Mouse (Mus musculus): ENCODE data around the gene Fat3.

Fat3 gene

DNA sequence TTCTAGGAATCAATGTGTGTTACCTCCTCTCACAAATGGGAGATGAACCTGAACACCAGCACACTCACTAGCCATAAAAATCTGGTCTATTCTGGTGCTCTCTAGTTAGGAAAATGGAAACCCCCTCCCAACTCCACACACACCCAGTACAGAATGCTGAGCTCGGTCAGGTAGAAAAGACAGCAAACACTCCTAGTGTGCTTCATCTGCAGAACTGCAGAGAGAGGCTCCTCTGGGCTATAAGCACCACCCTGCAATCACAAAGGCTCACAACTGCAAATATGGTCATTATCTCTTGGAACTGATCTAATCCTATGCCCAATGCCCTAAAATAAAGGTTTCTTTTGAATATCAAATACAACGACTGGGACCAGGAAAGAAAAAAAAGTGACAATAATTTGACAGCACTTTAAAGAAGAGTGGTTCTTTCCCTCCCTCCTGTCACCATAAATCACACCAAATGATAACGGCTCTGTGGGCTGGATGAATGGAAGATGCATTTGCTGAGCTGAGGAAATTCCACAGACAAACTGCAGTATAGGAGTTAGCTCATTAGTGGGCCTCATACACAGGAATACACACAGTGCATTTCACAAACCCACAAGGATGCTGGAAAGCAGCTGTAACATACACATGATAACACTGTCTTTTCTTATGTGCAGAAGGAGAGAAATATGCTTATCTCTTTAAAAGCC is 170.6 kb downstream of the Fat3 start:
- ChIA-PET CTCF (no interaction called here), POLR2A (no interaction called here)

DNA sequence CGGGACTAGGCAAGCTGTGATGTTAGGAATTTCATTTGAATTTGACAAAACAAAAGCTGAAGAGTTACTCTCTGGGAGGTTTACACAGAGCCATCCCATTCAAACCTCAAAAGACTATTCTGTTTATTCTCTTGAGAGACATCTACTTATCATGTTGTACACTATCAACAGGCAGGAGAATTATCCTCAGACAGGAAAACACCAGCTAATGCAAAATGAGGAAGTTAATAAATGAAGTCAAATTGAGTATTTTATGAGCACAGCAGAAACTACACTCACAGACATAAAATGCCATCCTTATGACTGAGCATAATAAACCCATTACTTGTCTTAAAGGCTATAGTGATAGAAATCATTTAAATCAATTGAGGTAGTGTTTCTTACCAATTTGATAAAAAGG is 182.1 kb downstream of the Fat3 start:
- POLR2A ChIA-PET = no interaction called here
- CTCF ChIA-PET = no interaction called here

DNA sequence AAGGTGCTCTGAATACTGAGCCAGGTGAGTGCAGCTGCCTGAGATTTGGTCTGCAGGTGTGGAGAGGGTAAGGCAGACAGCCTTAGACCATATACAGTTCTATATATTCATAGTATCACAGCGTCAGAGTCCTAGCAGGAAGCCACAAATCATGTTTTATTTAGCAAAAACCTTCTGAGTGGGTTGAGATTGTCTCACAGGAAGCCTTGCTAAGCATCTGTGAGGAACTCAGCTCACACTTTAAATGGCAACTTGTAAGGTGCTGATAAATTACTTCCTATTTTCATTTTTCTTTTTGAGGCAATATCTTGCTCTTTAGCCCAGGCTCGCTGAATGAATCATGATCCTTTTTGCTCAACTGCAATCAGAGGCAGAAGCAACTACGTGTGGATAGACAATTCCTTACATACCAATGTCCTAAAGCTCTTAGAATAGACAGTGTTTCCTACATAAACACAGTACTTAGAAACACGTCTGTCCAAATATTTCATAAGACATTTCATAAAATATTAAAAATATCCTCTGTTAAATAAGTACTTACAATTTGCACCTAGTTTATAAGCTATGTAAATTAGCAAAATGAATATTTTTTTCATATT is 188.4 kb downstream of the Fat3 start:
- ChIA-PET CTCF (no interaction called here), POLR2A (no interaction called here)

DNA sequence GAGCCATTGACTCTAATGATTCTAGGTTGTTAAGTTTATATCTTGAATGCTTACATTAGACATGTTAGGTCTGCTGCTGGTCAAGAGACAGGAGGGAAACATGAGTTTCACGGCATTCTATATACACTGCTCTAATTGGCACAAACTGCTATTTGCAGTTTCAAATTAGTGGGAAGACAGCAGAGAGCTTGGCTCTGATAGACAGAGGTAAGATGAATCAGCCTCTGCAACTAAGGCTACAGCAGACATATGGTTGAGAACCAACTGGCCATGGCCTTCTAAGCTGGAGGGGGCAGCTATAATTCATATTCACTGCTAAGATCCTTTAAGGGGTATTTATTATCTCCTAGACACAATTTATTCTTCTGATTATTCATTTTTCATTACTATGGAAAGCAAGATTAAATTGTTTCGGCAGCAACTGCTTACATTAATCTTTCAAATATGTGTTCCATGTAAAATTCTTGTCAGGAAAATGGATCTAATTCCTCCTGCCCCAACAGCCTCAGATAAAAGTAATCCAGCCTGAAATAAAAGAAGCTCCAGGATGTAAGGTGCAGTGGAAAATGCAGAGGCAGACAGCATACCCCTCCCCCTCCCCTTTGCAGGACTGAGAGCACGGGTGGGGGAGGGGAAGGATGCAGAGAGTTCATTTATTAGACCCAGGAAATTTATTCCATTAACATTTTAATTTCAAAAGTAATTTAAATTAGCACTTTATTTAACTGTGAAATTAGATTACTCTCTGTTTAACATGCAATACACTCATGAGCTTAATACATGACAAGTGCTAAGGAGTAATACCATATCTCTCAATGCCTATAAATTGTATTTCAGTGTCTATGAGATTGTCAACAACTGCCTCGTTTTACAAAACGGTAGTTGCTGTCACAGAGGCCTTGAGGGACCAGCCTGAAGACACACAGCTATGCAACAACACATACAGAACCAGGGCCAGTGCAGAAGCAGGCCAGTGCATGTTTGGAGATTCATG is 189.9 kb downstream of the Fat3 start:
- ChIA-PET POLR2A (no interaction called here), CTCF (no interaction called here)

DNA sequence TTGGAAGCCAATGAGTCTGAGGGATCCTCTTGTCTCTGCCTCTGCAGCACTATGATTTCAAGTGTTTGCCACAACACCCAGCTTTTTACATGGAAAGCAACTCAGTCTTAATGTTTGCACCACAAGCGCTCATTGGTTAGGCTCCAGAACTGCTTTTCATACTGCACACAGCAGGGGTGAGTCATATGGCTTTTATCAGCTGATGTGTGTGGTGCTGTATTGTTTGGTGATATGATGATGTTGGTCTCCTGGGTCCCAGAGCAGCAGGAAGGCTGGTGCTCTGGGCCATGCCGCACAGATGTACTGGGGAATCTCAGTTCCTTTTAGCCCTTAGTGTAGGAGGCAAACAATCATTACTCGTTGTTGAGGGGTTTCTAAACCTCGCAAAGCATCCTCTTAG is 190.8 kb downstream of the Fat3 start:
- ChIA-PET POLR2A (no interaction called here), CTCF (no interaction called here)

DNA sequence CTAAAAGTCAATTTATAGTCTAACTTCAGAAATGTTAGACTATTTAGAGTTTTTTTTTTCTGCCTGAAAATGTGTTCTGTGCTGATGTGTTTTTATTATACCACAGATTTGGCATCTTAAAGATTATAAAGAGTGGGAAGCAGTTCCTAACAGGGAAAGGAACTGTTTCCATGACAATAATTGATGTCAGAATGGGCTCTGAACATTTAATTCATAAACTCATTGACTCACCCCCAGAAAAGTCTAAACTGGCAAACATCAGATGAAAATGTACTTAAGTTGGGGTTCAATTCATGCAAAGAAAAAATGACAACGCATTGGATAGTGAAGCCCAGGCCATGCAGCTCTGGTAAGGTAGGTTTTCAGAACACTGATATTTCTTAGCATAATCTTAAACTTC is 193.3 kb downstream of the Fat3 start:
- ChIA-PET CTCF (no interaction called here), POLR2A (no interaction called here)

DNA sequence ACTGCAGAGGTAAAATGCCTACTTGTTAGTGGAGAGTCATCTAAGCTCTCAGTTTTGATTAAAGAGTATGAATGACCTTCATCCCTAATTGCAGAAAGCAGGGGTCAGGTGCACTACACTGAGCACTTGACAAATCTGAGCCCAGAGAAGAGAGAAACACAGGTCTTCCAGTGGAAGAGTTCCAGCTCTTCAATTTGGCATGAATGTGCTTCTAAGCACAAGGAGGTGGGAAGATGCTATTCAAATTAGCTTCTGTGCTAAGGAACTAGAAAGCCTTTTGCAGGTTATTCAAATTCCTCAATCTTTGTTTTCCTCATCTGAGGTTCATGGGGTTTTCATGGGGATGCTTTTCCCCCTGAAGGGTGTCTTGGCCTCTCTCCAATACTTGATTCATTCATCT is 194.9 kb downstream of the Fat3 start:
- POLR2A ChIA-PET = interaction anchor here in 1 of 4 experiments (0.6 kb wide), 1 partner anchor 91 kb away, joined by 9 read pairs; no protein-coding TSS in a partner anchor
- CTCF ChIA-PET = no interaction called here

DNA sequence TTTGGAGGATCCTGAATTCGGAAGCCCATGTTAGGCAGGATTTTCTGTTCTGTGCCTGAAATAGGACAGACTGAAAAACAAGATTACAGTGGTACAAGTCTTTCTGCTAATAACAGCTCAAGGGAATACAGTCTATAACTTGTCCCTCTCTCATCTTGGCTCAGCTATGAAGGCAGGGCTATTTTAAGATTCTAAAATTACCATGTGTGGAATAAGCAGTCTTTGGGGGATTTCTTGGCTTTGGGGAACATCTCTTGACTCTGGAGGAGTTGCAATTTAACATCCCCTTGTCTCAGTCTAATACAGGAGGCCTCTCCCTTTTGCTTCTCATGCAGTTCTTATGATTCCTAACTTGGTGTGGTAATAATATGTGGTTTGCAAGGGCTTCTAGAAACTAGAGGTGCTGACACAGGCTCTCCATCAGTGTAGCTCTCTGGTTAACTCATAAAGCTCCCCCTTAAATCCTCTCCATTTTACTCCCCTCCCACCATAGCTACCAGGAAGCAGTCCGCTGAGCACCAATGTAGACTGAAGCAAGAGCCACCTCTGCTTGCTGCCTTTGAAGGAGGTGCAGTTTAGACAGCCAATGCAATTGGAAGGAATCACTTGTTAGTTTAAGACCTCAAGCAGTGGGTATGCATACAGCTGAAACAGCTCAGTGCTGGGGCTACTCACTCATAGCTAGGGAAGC is 195.5 kb downstream of the Fat3 start:
- ChIA-PET POLR2A (interaction anchor here in 1 of 4 experiments (0.6 kb wide), 1 partner anchor 90 kb away, joined by 9 read pairs; no protein-coding TSS in a partner anchor), CTCF (no interaction called here)

DNA sequence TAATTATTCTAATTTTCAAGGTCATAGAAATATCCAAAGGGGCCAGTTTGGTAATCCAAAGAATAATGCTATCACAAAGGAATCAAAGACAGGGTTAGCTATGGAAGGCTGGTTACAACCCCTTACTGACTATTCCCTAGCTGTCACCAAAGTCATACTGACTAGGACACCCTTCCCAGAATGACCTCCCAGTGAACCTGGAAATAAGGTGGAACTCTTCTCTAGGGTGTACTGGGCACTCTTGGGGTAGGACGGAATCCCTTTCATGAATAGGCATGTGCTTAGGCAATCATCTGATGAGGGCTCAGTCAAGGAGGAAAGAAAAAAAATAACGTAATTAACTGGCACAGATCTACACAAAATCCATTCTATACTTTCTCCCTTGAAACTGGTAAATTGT is 196.1 kb downstream of the Fat3 start:
- POLR2A ChIA-PET = no interaction called here
- CTCF ChIA-PET = no interaction called here

DNA sequence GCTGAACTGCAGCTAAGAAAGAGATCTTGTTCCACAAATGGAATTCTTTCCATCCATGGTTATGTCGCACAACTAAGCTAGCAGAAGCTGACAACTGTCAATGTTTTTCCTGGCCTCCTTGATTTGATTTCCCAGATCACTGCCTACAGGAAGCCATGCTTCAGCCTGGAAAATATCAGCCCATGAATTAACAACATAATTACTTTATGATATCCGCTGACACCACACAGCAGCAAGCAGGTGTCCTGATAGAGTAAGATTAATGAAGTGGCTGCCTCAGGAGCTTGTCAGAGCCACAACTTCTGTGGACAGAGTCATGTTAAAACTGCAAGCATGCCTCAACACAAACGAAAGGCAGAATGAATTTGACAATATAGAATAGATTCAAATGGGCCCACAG is 198.6 kb downstream of the Fat3 start:
- POLR2A ChIA-PET = no interaction called here
- CTCF ChIA-PET = no interaction called here

DNA sequence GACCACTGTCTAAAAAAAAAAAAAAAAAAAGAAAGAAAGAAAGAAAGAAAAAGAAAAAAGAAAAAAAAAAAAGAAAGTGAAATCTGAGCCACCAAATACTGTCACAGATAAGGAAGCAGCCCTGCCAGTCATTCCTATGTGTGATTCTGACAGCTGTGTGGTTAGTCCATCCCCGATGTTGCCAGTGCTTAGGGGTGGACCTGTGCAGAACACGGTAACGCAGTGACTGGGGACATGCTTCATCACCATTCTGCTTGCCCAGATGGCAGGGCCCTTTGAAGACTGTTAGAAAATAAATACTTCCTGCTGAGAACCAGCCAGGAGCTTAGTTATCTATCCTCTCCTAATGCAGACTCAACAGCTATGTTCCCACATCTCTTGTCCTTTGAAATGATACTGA is 203.2 kb downstream of the Fat3 start:
- CTCF ChIA-PET = no interaction called here
- POLR2A ChIA-PET = no interaction called here

DNA sequence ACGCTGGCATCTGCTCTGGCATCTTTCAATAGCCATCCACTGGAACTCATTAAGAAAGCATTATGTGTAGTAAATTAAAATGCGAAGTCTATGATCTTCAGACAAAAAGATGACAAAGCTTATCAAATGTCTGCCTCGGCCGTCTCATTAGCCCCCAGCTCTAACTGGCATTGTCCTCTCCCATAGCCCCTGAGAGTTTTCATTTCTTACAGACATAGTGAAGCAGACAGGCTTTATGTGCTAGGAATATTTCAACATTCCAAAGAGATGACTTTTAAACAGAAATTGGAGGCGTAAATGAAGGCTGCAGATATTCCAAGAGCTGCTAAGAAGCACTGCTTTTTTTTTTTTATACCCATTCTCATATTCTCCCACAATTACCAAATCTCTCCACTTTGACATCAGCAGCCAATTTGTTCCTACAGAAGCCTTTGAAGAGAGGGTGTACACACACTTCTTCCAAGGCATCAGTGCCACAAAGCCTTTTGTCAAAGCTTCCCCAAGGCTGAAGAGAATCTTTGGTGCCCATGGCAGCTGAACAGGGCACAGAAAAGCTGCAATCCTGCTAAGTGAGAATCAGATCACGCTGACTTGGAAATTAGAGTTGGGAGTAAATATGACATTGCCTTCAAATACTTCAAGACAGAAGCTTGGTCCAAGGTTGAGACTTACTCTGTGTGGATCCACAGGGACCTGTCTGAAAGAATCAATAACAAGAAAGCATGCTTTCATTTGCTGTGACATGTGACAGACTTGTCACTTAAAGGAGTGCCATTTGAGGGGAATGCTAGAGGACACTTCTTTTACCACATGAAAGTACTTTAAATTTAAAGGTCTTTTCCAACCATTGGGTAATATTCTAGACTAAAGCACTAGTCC is 206.9 kb downstream of the Fat3 start:
- ChIA-PET POLR2A (interaction anchor here in 1 of 4 experiments (1.5 kb wide), 1 partner anchor 10 kb away, joined by 4 read pairs; no protein-coding TSS in a partner anchor), CTCF (no interaction called here)

DNA sequence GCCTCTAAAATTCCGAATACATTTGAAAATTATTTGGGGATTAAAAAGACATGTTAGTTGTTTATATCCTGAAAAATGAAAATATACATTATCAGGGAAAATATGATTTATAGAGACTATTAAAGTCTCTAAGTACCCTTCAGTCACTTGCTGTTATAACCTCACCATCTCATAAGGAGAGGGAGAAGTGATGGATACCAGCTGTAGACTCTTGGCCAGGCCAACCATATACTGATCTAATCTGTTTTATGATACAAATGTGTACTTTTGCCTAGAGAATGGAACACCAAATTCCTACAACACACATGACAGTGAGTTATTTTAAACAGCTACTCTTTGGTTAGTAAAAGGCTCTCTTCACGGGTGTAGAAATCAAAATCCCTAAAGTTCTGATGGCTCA is 208.6 kb downstream of the Fat3 start:
- CTCF ChIA-PET = no interaction called here
- POLR2A ChIA-PET = no interaction called here

DNA sequence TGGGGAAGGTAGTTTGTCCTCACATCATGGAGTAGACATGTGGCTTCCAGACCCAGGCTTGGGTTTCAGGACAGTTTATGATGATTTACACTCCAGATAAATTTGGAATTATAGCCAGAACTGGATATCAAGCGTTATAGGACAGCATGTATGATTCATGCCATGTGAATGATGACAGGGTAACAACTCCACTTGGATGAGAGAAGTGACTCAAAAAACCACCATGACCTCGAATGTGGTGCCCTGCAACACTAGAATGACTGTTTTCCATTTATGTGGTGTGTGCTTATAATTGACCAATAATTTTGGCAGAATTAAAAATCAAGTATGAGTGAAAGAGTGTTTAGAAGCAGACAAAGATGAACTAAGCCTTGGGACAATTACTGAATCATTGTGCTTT is 210.2 kb downstream of the Fat3 start:
- CTCF ChIA-PET = no interaction called here
- POLR2A ChIA-PET = no interaction called here

DNA sequence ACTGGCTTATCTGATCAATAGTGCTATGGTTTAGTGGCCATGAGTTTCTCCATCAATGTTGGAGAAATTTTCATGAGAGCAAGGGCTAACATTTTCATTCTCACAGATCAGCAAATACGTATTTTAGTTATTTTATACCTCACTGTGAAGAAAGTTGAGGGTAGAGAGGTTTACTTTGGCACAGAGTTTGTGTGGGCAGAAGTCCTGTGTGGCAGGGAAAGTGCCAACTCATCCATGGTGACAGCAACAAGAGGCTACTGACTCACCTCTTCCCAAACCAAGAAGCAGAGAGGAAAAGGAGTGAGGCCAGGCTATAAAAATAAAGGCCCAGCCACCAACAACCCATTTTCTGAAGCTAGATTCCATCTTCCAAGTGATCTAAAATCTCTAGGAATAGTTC is 218.1 kb downstream of the Fat3 start:
- CTCF ChIA-PET = no interaction called here
- POLR2A ChIA-PET = no interaction called here

DNA sequence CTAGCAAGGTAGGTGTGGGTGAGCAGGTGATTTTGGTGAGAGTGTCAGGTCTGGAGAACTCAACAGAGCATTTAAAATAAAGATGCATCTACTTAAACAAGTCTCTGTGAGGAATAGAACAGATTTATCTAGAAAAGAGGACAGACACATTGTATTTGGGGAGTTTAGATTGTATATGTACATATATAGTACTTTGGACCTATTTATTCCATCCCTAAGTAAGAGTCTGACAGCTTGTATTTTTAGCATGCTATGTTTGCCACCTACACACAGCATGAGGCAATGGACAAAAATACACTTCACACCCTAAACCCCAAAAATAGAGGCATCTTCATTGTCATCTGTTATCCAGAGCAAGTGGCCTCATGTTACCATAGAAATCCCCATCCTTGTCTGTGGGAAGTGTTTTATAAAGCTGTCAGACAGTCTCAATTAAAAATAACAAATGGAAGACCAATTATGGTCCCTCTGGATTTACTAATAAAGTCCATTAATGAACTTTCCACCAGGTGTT is 218.7 kb downstream of the Fat3 start:
- ChIA-PET CTCF (no interaction called here), POLR2A (no interaction called here)

DNA sequence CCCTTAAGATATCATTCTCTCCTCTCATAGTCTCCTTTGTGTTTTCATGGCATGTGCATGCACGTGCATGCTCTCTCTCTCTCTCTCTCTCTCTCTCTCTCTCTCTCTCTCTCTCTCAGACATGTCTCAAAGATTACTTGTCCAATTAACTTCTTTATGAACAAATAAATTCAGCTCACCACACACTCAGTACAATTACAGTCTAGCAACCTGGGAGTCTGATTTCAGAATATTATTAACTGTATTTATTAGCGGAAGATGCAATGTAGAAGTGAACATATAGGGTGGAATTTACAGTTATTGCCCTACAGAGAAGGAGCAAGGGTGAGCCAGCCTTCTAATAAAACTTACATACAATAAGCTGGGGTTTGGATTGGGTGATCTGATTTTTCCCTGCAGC is 225.5 kb downstream of the Fat3 start:
- CTCF ChIA-PET = no interaction called here
- POLR2A ChIA-PET = no interaction called here

DNA sequence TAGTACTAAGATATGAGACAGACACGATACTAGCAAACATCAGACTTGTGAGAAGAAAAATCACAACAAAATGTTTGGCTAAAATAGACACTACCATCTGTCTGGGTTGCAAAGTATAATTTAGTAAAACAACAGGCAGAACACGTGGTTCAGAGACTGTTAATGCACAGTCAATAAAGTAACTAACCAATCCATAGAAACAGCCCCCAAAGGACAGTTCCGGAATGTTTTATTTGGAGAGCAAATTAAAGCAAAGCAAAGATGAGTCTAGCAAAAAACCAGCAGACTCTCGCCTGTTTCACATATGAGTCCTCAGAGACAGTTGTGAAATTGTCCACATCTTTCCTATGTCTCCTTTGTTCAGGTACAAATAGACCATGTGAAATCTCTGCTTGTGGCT is 227.0 kb downstream of the Fat3 start:
- ChIA-PET CTCF (no interaction called here), POLR2A (no interaction called here)

DNA sequence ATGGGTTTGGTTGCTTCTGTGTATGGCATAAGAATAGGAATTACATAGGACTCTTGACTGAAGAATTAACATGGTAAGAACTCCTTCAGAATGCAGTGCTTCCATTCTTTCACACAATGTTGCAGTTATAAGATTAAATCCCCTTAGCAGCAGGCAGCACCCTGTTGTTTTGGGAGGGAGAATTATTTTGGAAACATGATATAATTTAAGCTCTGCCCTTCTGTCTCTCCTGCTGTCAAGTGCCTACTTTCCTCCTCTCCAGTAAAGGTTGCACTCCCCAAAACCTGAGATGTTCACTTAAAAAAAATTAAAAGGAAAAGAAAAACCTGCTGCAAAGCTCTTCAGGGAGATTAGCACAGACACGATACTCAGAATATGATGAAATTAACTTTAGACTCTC is 228.3 kb downstream of the Fat3 start:
- ChIA-PET CTCF (no interaction called here), POLR2A (no interaction called here)

DNA sequence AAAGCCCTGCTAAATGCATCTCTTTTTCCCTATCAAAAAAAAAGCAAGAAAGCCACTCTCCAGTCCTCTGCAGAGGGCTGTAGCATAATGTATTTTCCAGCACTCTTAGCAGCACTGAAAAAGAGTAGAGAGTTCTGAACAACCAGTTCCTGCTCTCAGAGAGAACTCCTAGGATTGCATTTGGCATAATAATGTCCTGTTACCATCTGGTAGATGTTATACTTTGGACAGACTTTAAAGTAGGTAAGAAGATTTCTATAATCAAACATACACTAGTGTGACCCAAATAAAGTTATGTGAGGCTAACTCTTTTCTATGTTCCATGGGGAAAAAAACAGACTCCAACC is 230.3 kb downstream of the Fat3 start:
- POLR2A ChIA-PET = no interaction called here

More for the DNA sequence above, 230.3 kb downstream of the Fat3 start:
- CTCF ChIA-PET = no interaction called here

Measured in embryonic stem cell, embryonic (primary cell).